Comparison of ENCODE assay signal across 8 mouse cellular contexts in genomic region chr6:53032730-53033484, GRCm38 (mm10). TPM values are rescaled to one million over a fixed set of nuclear protein-coding genes. Genes with fewer than 3 reads are reported as not detected.
DNase-seq lines count a peak whose midpoint lies in the region; ATAC-seq lines count a peak whose summit lies in the region.

No protein-coding gene starts in this region.

- ATAC-seq in granulocyte monocyte progenitor cell, adult 5-6 weeks (replicated peaks; ENCODE audit: poor library complexity, severe bottlenecking) = 0 out of 2 replicates have a peak, but pooled peaks have one; percentile 44

- peak; percentile 7 for DNase-seq in kidney, adult 9 months
- DNase-seq in kidney, postnatal 14 days = no peak
- peak; percentile 17 to 21 for DNase-seq in B cell, adult 2 months
- peak; percentile 68 for DNase-seq in R1 (ENCODE audit: low read depth, low spot score)
- DNase-seq in thymus, postnatal 4 days = peak; percentile 50
- DNase-seq in MN1 (ENCODE audit: low spot score) = no peak
- no peak for DNase-seq in right cerebral cortex, postnatal 25 days

RNA-seq across cellular contexts. Expression of gene Jazf1, which starts 35.5 kb away (rescaled TPM):
- total RNA-seq in granulocyte monocyte progenitor cell, adult 5-6 weeks (2014; fragmentation: Nextera tagmentation) = 0.17 TPM in 1 of 2 replicates, not detected in the other
- not detected in 2 replicates for total RNA-seq in granulocyte monocyte progenitor cell, adult 5-6 weeks (2017)

Comparison
In these comparisons a context has a peak if more than half of its experiments do, and no peak if none do; other contexts are left out.
1. DNase-seq: peak in kidney, adult 9 months (single experiment), B cell, adult 2 months (2 of 2), R1 (single experiment) and thymus, postnatal 4 days (single experiment); none in kidney, postnatal 14 days (single experiment), MN1 (single experiment) and right cerebral cortex, postnatal 25 days (single experiment).